Mouse (Mus musculus): Measurements from ENCODE around the gene Hmgxb4. TPM values are rescaled to one million over a fixed set of nuclear protein-coding genes. Genes with fewer than 3 reads are reported as not detected.
A peak's percentile ranks its signal among the peaks of the same experiment; 100 is the strongest.

Gene Hmgxb4
- polyA plus RNA-seq, 1 experiment from 2014 or later, result 32.2 TPM

- WGBS, result 82% methylated on average over 5 of the region's 5 CpGs
- H3K27ac ChIP-seq (replicated peaks), result no peak overlapping the region
- H3K27me3 ChIP-seq, result peaks cover 4% of the 10 kb centered on the region; the same call in 1 of the 2 replicates
- no peak overlapping the region for H3K4me2 ChIP-seq
- ATAC-seq (ENCODE audit: low read depth), result no peak
- H3K4me3 ChIP-seq, result no peak overlapping the region
- no peaks in the 10 kb centered on the region for H3K9me3 ChIP-seq
- H3K36me3 ChIP-seq, result no peaks in the 10 kb centered on the region
- H3K4me1 ChIP-seq (replicated peaks), result no peaks in the 10 kb centered on the region
- H3K9ac ChIP-seq, result no peak overlapping the region
Measured at GRCm38 (mm10) chr8:74987436-74987835, 5.7 kb upstream of the Hmgxb4 start.

GRCm38 (mm10) chr8:74990021-74990420 is 3.1 kb upstream of the Hmgxb4 start:
- H3K4me2 ChIP-seq, result no peak overlapping the region
- no peak for ATAC-seq (ENCODE audit: low read depth)
- peaks cover 10% of the 10 kb centered on the region for H3K4me1 ChIP-seq (replicated peaks)
- no peaks in the 10 kb centered on the region for H3K9me3 ChIP-seq
- no peak overlapping the region for H3K4me3 ChIP-seq
- H3K36me3 ChIP-seq, result no peaks in the 10 kb centered on the region
- H3K27me3 ChIP-seq, result peaks cover 4% of the 10 kb centered on the region; the same call in 1 of the 2 replicates
- no peak overlapping the region for H3K9ac ChIP-seq
- WGBS, result 28% methylated on average over 15 of the region's 15 CpGs
- no peak overlapping the region for H3K27ac ChIP-seq (replicated peaks)

GRCm38 (mm10) chr8:74993475-74994451 is 607 bp downstream of the Hmgxb4 start:
- H3K4me2 ChIP-seq, result peak overlapping the region; percentile 64
- H3K27ac ChIP-seq (replicated peaks), result peak overlapping the region; percentile 97
- H3K27me3 ChIP-seq, result peaks cover 4% of the 10 kb centered on the region; the same call in 1 of the 2 replicates
- peak overlapping the region; percentile 93 for H3K9ac ChIP-seq
- H3K36me3 ChIP-seq, result peaks cover 2% of the 10 kb centered on the region
- peaks cover 10% of the 10 kb centered on the region for H3K4me1 ChIP-seq (replicated peaks)
- ATAC-seq (ENCODE audit: low read depth), result peak; percentile 96
- WGBS, result under 1% methylated on average over 102 of the region's 111 CpGs
- peak overlapping the region; percentile 85 for H3K4me3 ChIP-seq
- no peaks in the 10 kb centered on the region for H3K9me3 ChIP-seq

- H3K36me3 ChIP-seq, result peaks cover 10% of the 10 kb centered on the region
- peak; percentile 10; the same call in 1 of the 2 replicates for ATAC-seq (ENCODE audit: low read depth)
- peaks cover 10% of the 10 kb centered on the region for H3K4me1 ChIP-seq (replicated peaks)
- H3K9ac ChIP-seq, result peak overlapping the region; percentile 93
- H3K27me3 ChIP-seq, result no peaks in the 10 kb centered on the region
- H3K27ac ChIP-seq (replicated peaks), result peak overlapping the region; percentile 97; the same call in 1 of the 2 replicates
- H3K9me3 ChIP-seq, result no peaks in the 10 kb centered on the region
- 8% methylated on average over 7 of the region's 7 CpGs for WGBS
- H3K4me3 ChIP-seq, result peak overlapping the region; percentile 85
- H3K4me2 ChIP-seq, result peak overlapping the region; percentile 64
Measured at GRCm38 (mm10) chr8:74994540-74994939, 1.4 kb downstream of the Hmgxb4 start.

- no peak overlapping the region for H3K27ac ChIP-seq (replicated peaks)
- H3K9ac ChIP-seq, result no peak overlapping the region
- ATAC-seq (ENCODE audit: low read depth), result no peak
- 95% methylated on average over 3 of the region's 3 CpGs for WGBS
- no peak overlapping the region for H3K4me3 ChIP-seq
- no peaks in the 10 kb centered on the region for H3K9me3 ChIP-seq
- peaks cover 58% of the 10 kb centered on the region for H3K36me3 ChIP-seq
- no peaks in the 10 kb centered on the region for H3K4me1 ChIP-seq (replicated peaks)
- H3K4me2 ChIP-seq, result no peak overlapping the region
- H3K27me3 ChIP-seq, result no peaks in the 10 kb centered on the region
Measured at GRCm38 (mm10) chr8:75000431-75000830, 7.3 kb downstream of the Hmgxb4 start.

- H3K9ac ChIP-seq, result no peak overlapping the region
- H3K27ac ChIP-seq (replicated peaks), result no peak overlapping the region
- ATAC-seq (ENCODE audit: low read depth), result no peak
- 0 out of 2 replicates have a peak, but pooled peaks cover 4% of the 10 kb centered on the region for H3K4me1 ChIP-seq (replicated peaks)
- H3K36me3 ChIP-seq, result peaks cover 55% of the 10 kb centered on the region
- no peak overlapping the region for H3K4me2 ChIP-seq
- H3K9me3 ChIP-seq, result no peaks in the 10 kb centered on the region
- H3K27me3 ChIP-seq, result no peaks in the 10 kb centered on the region
- no peak overlapping the region for H3K4me3 ChIP-seq
- 93% methylated on average over 2 of the region's 2 CpGs for WGBS
Measured at GRCm38 (mm10) chr8:75008826-75009225, 15.7 kb downstream of the Hmgxb4 start.

GRCm38 (mm10) chr8:75013557-75013956 is 20.4 kb downstream of the Hmgxb4 start:
- peaks cover 33% of the 10 kb centered on the region for H3K36me3 ChIP-seq
- H3K27me3 ChIP-seq, result no peaks in the 10 kb centered on the region
- ATAC-seq (ENCODE audit: low read depth), result no peak
- WGBS, result 53% methylated on average over 2 of the region's 2 CpGs
- H3K27ac ChIP-seq (replicated peaks), result no peak overlapping the region
- no peak overlapping the region for H3K9ac ChIP-seq
- H3K9me3 ChIP-seq, result no peaks in the 10 kb centered on the region
- H3K4me2 ChIP-seq, result no peak overlapping the region
- H3K4me3 ChIP-seq, result no peak overlapping the region
- 0 out of 2 replicates have a peak, but pooled peaks cover 4% of the 10 kb centered on the region for H3K4me1 ChIP-seq (replicated peaks)

GRCm38 (mm10) chr8:75013964-75014363 is 20.8 kb downstream of the Hmgxb4 start:
- ATAC-seq (ENCODE audit: low read depth), result no peak
- H3K27ac ChIP-seq (replicated peaks), result no peak overlapping the region
- H3K9ac ChIP-seq, result no peak overlapping the region
- 0 out of 2 replicates have a peak, but pooled peaks cover 4% of the 10 kb centered on the region for H3K4me1 ChIP-seq (replicated peaks)
- H3K4me2 ChIP-seq, result no peak overlapping the region
- peaks cover 29% of the 10 kb centered on the region for H3K36me3 ChIP-seq
- H3K9me3 ChIP-seq, result no peaks in the 10 kb centered on the region
- no peaks in the 10 kb centered on the region for H3K27me3 ChIP-seq
- H3K4me3 ChIP-seq, result no peak overlapping the region
- WGBS, result 76% methylated on average over 3 of the region's 3 CpGs

GRCm38 (mm10) chr8:75015981-75016380 is 22.8 kb downstream of the Hmgxb4 start:
- Histone ChIP-seq H3K9ac (no peak overlapping the region), H3K4me2 (no peak overlapping the region), H3K27ac (replicated peaks) (no peak overlapping the region), H3K4me3 (no peak overlapping the region), H3K27me3 (no peaks in the 10 kb centered on the region), H3K4me1 (replicated peaks) (0 out of 2 replicates have a peak, but pooled peaks cover 4% of the 10 kb centered on the region), H3K36me3 (peaks cover 27% of the 10 kb centered on the region), H3K9me3 (no peaks in the 10 kb centered on the region)
- 46% methylated on average over 2 of the region's 2 CpGs for WGBS
- no peak for ATAC-seq (ENCODE audit: low read depth)

GRCm38 (mm10) chr8:75016422-75016821 is 23.3 kb downstream of the Hmgxb4 start:
- 98% methylated on average over 1 of the region's 1 CpGs for WGBS
- ATAC-seq (ENCODE audit: low read depth), result no peak

GRCm38 (mm10) chr8:75018274-75018972 is 25.3 kb downstream of the Hmgxb4 start:
- no peak overlapping the region for H3K4me3 ChIP-seq

More at GRCm38 (mm10) chr8:75016422-75016821, 23.3 kb downstream of the Hmgxb4 start:
- no peak overlapping the region for H3K4me2 ChIP-seq
- H3K27ac ChIP-seq (replicated peaks), result no peak overlapping the region
- H3K9ac ChIP-seq, result no peak overlapping the region
- no peaks in the 10 kb centered on the region for H3K9me3 ChIP-seq
- H3K4me3 ChIP-seq, result no peak overlapping the region
- H3K4me1 ChIP-seq (replicated peaks), result 0 out of 2 replicates have a peak, but pooled peaks cover 4% of the 10 kb centered on the region
- peaks cover 31% of the 10 kb centered on the region for H3K36me3 ChIP-seq
- H3K27me3 ChIP-seq, result no peaks in the 10 kb centered on the region

More at GRCm38 (mm10) chr8:75018274-75018972, 25.3 kb downstream of the Hmgxb4 start:
- Histone ChIP-seq H3K9ac (no peak overlapping the region), H3K4me2 (no peak overlapping the region), H3K27me3 (no peaks in the 10 kb centered on the region), H3K4me1 (replicated peaks) (0 out of 2 replicates have a peak, but pooled peaks cover 4% of the 10 kb centered on the region), H3K27ac (replicated peaks) (no peak overlapping the region), H3K9me3 (no peaks in the 10 kb centered on the region), H3K36me3 (peaks cover 51% of the 10 kb centered on the region)
- no peak for ATAC-seq (ENCODE audit: low read depth)
- 56% methylated on average over 5 of the region's 5 CpGs for WGBS
